Mouse (Mus musculus) myocyte (in vitro differentiated cells): ENCODE data around the gene Rgs6.

ENCODE experiments used
- MAX ChIP-seq: IDR thresholded peaks from one replicate; pipeline ENCODE4 v1.6.1; 2011; ENCODE audit warnings: low read depth, mild to moderate bottlenecking, control low read depth
- POLR2A ChIP-seq: IDR thresholded peaks from one replicate; pipeline ENCODE4 v1.6.1; 2011; ENCODE audit warnings: low read depth, mild to moderate bottlenecking, control low read depth, moderate library complexity; ENCODE audit not compliant: insufficient read length

GRCm38 (mm10) chr12:83014848-83015247 is 426.8 kb downstream of the Rgs6 start:
- TF ChIP-seq POLR2A (no peak), MAX (no peak)
